Mouse (Mus musculus) MN1 (cell line): ENCODE measurements around the gene Osbpl6.

Experiments used
- DNase-seq: peaks from one replicate; pipeline ENCODE4 v3.0.0-alpha.2; 2016; ENCODE audit warnings: low spot score

The Osbpl6 gene

GRCm38 (mm10) chr2:76406151-76406936, at the start of gene Osbpl6:
Gene Osbpl6 (plus strand): TSS chr2:76406508.
- DNase-seq: peak; percentile 89

DNA sequence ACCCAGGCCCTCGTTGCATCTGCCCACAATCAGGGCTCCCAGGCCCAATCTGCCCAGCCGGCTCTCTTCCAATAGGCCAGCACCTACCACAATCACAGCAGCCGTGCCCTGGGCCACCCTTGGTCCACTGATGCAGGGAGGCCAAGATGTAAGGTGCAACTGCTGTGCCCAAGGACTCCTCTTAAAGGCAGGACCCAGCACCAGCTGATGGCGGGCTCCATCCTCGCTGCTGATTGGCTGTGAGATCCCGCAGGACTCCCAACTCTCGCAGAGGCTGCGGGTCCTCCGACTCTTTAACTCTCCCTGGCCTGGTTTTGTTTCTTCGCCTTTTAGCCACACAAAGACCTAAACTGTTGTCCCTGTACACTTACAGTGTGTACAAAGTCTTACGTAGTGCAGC, 46.1 kb upstream of the Osbpl6 start, which contains the start of gene Cyct:
Cyct (minus strand) TSS at position 225 of the 400 bp plus-strand sequence.
- no peak for DNase-seq

DNA sequence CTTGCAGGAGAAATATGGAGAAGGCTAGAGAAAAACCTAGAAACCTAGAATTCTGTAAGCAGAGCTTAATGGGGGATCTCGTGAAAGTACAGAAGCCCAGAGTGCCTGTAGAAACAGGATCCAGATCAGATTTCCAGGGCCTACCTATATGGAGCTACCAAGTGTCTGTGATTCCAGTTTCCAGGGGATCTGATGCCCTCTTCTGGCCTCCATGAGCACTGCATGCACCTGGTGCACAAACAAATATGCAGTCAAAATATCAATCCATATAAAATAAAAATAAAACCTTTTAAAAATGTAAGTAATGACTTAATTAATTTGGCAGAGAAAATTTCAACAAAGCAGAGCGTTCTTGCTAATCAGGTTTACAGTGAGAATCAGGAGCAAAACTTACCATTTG, 44.2 kb upstream of the Osbpl6 start:
- DNase-seq: peak; percentile 36

DNA sequence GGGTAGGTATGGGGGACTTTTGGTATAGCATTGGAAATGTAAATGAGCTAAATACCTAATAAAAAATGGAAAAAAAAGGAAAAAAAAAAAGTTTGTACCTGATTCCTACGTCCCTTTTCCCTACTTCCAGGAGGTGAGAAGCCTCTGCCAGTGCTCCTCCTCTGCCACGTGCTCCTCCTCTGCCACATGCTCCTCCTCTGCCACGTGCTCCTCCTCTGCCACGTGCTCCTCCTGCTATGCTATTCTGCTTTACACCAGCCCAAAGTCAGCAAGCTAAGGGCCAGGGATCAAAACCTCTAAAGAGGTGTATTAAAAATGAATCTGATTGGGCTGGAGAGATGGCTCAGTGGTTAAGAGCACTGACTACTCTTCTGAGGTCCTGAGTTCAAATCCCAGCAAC, 40.5 kb upstream of the Osbpl6 start:
- DNase-seq: no peak

DNA sequence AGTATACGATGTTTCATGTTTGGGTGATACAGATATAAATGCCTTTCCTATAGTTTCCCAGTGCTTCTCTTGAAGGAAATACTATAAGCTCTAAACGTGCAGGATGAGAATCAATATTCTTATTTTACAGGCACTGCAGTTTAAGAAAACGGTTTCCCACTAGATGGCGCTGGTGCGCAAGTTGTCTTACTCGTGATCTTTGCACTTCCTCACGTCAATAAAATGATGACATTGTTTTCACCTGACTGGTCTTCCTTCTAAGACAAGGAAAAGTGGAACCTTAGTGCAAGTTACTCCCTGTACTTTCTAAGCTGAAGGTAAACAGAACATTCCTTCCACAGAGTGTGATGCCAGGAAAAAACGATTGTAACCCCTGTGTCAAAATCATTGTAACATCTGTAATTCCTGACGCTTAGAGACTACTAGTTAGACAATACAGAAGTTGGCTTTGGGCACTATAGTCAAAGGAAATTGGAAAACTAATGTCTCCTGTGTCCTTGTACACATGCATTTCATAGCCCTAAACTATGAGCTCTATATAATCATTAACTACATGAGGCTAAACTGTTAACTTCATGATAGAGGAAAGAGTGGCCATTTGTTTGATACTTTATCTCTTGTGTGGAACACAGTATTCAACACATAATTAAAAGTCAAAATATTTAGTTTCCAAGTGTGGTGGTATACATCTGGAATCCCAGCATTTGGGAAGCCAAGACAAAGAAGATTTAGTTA, 39.0 kb upstream of the Osbpl6 start:
- DNase-seq: peak; percentile 89

DNA sequence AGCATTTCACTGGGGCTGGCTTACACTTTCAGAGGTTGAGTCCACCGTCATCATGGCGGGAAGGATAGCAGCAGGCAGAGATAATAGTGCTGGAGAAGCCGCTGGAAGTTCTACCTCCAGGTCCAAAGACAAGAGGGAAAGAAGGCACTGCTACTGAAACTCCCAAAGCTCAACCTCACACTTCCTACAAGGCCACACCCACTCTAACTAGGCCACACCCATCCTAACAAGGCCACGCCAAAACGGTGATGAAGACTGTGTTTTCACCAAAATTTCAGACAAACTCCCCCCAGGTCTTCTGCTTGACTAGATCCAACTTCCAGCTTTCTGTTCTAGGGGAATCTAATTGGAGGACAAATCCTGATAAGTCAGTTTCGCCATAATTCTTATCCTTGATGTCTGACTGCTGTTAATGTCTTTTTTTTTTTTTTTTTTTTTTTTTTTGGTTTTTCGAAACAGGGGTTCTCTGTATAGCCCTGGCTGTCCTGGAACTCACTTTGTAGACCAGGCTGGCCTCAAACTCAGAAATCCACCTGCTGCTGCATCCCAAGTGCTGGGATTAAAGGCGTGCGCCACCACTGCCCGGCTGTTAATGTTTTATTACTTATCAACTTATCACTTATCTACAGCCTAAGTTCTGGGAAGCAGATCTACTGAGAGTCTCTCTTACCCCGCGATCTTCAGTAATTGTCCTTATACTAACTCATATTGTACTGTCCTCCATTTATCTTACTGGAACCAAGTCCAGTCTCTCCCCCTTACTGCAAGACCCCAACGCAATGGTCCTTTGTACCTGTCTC, 37.2 kb upstream of the Osbpl6 start:
- no peak for DNase-seq

DNA sequence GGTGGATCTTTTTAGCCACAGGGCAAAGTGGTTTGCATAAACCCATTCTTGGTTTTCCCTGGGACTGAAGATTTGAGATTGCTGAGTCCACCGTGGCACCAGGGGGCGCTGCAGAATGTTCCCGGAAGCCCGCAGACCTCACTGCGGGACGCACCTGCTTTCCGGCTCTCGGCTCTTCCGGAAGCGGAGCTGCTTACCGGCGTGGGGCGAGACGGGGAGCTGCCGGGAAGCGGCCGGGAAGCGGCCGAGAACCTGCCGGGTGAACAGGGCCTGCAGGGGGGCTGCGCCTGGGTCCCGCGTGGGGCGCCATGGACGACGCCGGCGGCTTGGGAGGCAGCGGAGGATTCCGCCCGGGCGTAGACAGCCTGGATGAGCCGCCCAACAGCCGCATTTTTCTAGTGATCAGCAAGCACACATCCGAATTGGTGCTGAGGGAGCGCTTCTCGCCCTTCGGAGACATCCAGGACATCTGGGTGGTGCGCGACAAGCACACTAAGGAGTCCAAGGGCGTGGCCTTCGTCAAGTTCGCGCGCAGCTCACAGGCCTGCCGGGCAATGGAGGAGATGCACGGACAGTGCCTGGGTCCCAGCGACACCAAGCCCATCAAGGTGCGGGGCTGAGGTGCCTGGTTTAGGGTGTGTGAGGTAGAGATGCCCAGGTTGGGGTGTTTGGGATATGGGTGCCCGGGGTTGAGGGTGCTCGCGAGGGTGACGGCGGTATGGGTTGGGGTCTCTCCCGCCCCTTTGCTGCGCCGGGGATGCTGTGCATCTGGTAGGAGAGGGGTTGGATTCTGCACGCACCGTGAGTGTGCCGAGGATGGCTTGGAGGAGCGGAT, 36.3 kb upstream of the Osbpl6 start, which contains the start of gene Rbm45:
Rbm45 (plus strand) TSS at position 164 of the 835 bp plus-strand sequence.
- DNase-seq: peak; percentile 92

DNA sequence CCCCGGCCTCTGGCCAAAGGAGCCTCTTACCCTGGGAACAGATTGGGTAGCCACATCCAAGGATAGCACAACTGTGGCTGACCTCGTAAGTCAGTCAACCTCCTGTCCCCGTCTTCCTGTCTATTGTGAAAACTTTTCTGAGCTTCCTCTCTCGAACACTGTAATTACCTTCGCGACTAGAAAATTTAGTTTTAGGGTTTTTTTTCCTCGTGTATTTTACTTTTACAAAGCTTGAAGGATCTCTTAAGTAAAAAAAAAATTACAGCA, 35.7 kb upstream of the Osbpl6 start:
- no peak for DNase-seq

GRCm38 (mm10) chr2:76372244-76372643, 34.1 kb upstream of the Osbpl6 start:
- peak; percentile 24 for DNase-seq

DNA sequence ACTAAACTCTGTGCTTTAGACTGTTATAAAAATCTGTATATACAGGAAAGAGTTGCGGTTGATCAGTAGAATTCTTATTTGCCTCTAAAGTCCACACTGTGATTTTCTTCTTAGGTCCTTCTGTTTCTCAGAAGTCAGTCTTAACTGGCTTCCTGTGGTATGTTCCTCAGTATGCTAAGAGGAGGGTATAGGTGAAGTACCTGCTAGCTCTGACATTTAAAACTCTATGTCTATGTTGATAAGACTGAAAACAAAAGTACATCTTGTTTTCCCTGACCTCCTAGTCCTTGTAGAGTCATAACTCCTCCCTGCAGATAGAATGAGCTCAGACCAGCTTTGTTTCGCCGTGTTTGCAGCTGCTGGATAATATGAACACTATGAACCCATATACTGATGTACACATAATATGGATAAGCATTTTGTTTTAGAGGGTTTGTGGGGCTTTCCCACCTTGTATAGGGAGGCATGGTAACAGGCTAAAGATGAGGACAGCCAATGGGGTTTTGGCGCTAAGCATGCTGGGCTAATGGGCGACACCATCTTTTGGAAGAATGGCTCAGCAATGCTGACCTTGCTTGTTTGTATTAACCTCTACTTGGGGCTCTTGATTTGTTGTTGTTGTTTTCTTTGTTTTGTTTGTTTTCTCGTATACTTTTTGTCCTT, 31.6 kb upstream of the Osbpl6 start:
- no peak for DNase-seq

DNA sequence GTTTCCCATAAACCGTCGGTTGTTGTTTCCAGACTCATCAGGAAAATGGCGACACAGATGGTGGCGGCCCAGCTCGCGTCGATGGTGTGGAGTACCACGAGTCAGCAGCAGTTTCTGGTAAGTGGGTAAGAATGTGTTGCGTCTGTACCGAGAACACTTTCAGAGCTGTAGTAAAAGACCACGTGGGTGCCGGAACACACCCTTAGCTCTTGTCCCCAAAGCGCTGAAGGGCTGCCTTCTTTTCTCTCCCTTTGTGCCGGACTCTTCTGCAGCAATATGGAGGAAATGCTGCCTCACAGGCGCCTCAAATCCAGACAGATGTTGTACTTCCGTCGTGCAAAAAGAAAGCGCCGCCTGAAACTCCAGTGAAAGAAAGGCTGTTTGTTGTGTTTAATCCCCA, 27.7 kb upstream of the Osbpl6 start:
- DNase-seq: no peak

DNA sequence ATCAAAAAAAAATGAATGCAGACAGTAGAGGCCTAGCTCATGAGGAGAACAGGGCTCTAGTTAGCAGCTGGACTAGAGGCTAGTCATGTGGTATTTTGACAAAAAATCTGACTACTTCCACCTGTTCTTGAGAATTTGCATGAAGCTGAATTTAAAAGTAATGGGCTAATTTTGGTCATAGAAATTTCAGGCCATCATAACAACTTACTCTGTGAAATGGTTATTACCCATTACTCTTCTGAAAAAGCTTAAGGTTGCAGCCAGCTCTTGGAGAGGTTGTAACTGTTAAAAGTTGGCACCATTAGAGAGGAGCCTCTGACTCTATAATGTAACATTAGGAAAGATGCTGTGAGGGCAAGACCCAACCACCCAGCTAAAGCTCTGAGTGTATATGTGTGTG, 19.8 kb upstream of the Osbpl6 start:
- no peak for DNase-seq

DNA sequence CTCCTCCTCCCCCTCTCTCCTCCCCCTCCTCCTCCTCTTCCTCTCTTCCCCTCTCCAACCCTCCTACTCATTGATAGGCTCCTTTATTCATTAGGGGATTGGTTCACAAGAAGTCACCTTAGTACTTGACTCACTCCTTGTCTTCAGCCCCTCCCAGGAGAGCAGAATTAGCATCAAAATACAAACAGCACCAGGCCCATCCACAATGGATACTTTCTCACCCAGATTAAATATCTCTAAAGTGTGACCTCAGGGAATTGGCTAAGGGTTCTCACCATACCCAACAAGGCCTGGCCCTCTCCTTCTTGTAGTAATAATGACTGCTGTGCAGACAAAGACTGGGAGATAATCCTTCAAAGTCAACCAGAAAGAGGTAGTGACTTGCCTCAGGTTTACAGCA, 6.1 kb upstream of the Osbpl6 start:
- no peak for DNase-seq

DNA sequence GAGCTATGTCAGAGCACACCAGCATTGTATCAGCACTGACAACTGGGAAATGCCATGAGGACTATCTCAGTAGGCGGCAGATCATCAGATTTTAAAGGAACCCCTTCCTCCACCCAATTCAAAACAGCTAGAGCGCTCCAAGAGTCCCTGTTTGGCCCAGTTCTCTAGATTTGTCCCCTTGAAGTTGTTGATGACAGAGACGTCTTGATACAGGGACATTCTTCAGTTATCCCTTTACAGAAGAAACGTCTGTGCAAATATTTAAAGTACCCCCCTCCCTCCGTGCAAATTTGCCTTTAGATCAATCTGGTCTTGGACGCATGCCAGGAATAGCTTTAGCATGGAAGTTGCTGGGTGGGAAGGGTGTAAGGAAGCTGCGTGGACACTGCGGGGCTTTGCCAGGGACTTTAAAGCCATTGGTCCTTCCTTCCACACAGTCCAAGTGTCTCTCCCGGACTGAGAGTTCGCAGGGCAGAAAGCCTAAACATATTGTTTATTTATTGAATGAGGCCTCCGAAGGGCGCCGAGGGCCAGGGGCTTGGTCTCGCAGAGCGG, 635 bp upstream of the Osbpl6 start:
- peak; percentile 52 for DNase-seq

DNA sequence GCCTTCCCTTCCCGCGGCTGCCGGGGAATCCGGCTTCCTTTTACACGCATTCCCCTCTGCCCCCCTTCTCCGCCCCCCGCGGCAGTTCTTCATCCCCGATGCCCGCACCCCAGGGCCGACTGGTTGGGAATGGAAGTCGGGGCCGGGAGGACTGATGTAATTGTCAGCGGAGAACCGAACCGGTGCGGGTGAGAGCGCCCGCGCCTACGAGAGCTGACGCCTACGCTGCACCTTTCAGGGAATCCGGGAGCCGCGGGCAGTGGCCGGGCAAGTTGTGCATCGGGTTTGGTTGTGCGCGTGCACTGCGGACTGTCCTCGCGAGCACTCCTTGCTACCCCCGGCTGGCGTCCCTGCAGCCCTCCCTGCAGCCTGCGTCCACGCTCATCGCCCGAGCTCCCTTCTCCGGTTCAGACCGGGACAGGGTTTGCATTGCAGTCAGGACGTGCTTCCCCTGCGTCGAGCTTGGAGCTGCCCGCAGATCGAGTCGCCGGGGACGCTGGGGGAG, 681 bp downstream of the Osbpl6 start:
- peak; percentile 82 for DNase-seq

DNA sequence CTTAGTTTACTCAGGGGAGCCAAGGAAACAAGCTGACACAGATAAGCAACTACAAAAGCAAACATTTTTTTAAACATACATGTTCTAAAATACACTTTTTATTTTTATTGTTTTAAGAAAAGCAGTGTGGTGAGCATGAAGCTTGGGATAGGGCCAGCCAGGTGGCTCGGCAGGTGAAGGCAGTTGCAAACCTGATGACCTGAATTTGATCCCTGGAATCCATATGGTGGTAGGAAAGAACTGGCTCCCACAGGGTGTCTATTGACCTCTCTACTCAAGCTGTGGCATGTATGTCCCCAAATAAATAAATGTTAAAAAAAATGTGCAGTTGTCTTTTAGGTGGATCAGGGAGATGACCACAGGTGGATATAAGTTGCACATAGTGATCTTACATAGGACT, 3.2 kb downstream of the Osbpl6 start:
- DNase-seq: no peak

GRCm38 (mm10) chr2:76409986-76410385, 3.7 kb downstream of the Osbpl6 start:
- DNase-seq: no peak

DNA sequence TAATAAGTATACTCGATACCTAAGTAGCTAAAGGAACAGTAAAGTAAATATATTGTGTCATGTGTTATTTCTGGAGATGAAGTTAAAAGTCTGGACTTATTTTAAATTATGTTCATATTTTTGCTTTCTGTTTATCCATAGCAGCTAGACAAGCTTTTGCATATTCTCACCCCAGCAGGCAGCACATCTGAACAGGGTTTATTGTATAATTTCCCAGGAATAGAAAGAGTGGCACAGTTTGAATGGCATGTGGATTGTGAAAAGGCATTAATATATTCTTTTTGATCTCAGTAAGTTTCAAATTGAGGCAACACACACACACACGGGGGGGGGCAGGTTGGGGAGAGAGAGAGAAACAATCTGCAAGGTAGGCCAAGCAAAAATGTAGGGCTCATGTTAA, 6.6 kb downstream of the Osbpl6 start:
- DNase-seq: no peak

- no peak for DNase-seq
Measured at GRCm38 (mm10) chr2:76417446-76418141, 11.3 kb downstream of the Osbpl6 start.

DNA sequence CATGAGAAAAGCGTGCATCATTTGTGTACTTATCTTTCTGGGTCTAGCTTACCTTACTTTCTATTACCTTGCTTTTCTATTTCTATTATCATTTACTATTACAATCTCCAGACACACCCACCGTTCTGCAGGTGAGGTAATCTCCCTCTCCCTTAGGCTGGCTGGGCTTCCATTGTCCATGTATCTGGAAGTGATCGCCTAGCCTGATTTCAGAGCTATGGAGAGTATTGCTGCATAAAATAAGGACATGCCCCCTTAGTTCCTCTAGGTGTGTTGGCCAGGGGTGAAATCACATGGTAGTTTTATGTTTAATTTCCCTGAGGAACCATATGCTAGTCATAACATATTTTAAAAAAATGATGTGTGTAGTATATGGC, 11.8 kb downstream of the Osbpl6 start:
- DNase-seq: no peak
